Mouse (Mus musculus) spleen, postnatal 10 days (tissue): Measurements from ENCODE around the gene Fgfr2.

Experiments
- DNase-seq, 2 experiments: peaks; one replicate each; pipeline ENCODE4 v3.0.0; 2021 to 2022; ENCODE audit warnings: low spot score in 2 of 2

Fgfr2 gene

DNA sequence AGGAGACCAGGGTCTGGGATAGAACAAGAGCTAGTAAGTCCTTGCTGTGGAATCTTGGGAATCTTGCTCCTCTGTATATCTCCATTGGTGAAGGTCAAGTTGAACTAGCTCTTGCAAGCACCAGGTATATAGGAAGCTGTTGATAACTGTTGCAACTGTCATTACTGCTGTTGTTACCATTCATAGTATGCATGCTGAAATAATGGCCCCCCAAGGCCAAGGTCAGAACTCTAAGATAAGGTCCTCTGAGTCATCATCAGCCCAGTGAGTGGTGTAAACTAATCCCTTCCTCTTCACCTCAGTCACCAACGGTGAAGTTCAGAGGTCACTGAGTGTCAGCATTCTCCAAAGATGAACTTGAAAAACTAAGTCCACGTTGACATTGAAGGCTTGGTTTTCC lies 710.6 kb downstream of the Fgfr2 start:
- DNase-seq: no peak

DNA sequence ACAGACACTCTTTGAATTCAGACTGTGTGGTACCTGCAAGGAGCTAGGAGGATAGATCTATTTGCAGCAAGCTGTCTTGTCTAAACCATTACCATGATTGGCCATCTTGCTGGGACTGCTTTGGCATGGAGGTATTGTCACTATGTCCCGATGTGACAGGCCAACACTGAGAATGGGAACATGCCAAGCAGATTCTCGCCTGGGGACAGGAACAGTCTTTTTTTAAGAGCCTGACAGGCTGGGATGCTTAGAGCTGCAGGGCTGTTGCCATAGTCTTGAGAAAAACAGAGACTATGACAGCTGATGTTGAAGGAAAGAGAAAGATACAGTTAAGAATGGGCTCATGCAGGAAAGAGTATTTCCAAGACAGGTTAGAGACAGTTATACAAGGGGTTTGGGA lies 711.4 kb downstream of the Fgfr2 start:
- DNase-seq: no peak

DNA sequence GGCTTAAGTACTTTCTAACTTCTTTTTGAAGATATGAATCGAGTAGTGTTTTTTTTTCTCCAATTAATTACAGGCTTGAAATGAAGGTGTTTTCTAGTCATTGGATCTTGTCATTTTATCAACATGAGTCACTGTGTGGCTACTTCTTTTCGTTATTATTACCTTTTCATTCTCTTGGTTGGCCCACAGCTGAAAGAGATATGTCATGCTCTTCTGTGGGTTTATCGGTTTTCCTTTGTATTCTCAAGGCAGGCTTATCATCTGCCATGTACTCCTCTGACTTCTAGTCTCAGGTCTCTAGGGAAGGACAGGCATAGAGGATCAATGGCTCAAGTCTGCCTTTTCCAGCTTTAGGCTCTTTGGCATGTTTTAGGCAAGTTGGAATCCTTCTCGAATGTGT lies 712.2 kb downstream of the Fgfr2 start:
- no peak for DNase-seq

DNA sequence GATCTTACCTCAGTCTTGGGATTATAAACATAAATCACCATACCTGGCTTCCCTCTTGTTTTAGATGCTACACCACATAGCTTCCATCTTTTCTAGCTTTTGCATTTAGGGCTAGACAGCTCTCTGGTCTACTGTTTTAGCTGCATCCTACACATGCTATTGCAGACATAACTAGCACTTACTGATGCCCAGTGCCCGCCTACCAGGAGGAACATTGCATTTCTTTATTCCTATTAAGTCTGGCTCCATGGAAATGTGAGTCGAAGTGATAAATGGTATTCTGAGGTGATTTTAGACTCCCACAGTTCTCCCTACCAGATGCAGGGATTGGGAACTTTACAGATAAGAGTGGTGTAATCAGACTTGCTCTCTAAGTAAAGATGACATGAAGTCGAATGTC lies 713.3 kb downstream of the Fgfr2 start:
- no peak for DNase-seq

DNA sequence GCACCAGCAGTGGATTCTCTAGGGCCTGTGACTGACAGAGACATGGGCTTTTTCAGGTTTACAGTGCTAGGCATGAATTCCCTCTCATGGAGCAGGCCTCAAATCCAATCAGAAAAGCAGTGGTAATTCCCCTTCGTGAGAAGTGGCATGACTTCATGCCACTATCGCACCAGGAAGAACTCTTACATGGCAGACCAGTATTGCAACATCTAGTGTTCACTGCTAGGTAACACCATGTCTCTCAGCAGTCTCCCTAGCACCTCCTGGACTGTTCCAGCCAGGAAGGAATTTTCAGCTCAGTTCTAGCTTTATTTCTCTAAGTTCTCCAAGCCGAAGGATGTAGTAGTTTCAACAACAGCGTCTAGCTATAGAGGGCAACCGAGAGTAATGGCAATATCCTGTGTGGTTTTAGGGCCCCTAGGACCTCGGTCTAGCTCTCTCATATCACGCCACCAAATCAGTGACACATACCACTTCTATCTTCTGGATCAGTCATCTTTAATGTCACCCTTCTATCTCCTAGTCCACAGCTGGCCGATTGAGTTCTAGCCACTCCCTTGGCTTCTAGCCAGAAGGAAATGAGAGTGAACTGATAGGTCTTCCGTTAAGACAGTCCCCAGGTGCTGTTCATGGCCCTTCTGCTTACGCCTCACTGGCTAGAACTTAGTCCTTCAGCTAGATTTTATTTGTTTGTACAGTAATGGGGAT lies 720.6 kb downstream of the Fgfr2 start:
- DNase-seq: peak in 1 of 2 experiments; percentile 43

DNA sequence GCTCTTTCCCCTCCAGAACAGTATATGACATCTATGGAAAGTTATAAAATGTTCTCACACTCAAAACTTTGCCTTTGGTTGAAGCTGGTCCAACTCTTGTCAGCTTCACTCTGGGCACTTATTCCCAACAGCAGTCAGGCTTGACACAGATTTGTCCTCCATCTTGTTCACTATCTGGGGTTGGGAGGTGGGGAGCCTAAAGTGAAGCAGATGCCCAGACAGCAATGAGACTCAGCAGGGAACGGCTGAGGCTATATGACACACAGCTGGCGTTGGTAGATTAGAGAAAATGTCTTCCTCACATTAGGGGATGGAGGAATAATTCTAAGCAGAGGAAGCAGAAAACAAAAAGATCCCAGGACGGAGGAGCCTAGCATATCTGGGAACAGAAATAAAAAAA lies 724.7 kb downstream of the Fgfr2 start:
- no peak for DNase-seq

DNA sequence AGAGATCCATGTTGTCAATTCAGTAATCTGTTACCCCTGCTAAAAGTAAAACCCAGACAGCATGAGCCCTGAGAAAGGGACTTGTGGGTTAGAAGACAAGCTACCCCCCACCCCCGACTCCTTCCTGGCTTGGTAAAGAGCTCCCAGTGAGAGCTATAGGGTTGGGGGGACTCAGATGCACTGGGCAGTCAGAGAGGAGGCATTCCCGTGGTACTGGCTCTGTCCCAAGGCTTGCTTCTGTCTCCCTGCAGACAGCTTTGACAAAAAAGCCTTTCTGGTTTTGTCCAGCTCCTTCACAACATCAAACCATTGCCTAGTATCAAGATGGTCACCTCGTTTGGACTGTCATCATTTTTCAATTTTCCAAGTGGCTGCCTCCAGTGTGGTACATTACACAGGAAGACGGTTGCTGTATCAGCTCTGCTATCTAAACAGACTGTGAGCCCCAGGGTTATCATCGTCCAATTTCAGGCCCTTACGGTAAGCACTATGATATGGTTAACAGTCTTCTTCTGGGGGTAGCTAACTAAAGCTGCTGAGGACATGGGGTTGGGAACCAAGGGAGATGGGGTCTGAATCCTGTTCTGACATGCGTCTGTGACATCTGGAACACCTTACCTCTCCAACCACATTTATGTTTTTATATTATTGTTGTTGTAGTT lies 726.4 kb downstream of the Fgfr2 start:
- DNase-seq: no peak

DNA sequence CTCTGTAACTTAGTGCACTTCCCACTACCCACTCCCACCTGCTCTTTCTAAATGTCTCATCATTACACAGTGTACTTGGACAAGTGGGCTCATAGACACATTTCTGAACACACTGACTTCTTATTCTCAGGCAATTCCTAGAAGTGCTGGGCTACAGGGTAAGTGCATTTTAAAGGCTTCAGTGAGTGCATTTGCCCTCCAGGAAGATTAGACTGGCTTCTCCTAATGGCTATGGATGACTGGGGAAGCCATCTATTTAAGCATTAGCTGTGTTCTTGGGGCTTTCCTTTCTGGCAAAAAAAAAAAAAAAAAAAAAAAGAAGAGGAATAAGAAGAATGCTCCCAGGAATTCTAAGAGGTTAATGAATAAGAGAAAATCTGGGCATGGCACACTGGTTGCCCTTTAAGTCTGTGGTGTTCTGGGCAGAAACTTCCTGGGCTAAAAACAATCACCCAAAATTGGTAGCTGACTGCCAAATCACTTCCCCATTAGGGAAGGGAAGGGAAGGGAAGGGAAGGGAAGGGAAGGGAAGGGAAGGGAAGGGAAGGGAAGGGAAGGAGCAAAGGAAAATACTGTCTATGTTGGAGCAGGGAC lies 729.5 kb downstream of the Fgfr2 start:
- DNase-seq: no peak

DNA sequence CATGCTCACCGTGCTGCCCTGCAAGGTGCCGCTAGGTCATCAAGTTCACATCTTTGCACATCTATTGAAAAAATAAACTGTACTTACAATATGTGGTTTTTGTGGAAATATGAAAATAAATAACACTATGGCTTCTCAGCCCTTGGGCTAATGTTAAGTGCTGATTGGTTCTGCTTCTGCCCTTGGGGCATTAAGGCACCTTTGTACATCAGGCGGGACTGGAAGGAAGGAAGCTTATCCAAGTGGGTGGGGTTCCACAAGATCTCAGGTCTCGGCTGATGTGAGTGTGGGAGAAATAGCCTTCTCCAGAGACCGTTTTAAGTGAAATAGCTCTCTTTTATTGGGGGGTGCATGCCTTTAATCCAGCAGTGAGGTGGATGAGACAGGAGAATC lies 730.1 kb downstream of the Fgfr2 start:
- no peak for DNase-seq

DNA sequence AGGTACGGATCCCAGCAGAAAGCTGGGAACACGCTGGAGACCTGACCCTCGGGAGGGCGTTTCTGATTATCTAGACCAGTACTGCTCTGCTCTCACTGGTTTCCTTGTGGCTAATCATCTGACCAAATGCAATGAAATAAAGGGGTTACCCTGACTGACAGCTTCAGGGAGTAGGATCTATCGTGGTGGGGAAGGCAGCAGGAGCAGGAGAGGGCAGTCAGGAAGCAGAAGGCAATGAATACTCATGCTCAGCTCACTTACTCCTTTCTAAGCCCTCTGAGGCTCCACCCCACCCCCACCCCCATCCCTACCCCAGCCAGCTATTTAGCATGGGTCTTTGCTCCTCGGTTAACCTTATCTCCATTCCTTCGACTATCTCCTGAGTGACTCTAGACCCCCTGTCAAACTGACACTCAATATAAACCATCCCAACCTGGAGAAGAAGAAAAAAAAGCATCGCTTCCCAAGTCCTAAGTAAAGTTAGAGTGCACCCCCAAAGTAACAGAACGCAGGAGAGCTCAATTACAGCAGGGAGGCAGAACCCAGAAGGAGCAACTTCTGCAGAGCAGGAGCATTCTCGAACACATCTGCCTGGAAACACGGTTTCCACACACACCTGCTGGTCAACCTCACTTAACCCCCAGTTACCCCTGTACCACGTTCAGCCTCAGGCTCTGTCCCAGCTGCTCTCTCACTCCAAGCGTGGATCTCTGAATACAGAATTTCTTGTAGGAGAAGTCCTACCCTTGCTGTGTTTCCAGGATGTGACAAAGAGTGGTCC lies 730.7 kb downstream of the Fgfr2 start:
- no peak for DNase-seq

DNA sequence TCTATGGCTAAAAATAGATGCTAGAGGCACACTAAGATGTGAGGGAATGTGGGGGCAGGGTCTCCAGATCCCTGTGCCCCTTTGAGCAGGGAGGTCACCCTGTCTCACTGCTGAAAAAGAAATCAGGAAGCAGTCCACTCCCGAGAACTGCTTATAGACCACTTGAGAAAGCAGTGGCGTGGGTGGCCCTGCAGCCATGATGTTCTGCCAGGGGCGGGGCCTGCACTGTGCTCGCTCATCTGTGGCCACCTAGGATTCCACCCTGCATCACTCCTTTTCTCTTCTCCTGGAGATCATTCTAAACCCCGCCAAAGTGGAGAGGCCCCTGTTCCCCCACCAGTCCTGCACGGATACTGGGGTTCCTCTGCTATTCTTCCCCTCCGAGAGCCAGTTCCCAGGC lies 733.7 kb downstream of the Fgfr2 start:
- no peak for DNase-seq

DNA sequence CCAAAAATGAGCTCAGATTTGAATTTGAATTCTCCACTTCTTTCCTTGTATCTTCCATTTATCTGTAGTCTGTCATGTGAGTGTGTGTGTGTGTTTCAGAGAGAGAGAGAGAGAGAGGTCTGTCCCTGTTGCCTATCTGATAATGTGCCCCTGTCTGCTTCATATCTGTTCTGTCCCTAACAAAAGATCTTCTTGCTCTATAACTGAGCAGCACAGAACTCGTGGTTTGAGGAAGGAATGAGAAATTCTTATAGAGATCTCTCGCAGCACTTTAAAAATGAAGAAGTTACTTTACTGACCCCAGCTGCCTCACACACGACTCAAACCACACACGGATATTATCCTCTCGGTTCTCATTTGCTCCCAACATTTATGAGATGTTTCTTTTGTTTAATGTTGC lies 735.6 kb downstream of the Fgfr2 start:
- DNase-seq: no peak

DNA sequence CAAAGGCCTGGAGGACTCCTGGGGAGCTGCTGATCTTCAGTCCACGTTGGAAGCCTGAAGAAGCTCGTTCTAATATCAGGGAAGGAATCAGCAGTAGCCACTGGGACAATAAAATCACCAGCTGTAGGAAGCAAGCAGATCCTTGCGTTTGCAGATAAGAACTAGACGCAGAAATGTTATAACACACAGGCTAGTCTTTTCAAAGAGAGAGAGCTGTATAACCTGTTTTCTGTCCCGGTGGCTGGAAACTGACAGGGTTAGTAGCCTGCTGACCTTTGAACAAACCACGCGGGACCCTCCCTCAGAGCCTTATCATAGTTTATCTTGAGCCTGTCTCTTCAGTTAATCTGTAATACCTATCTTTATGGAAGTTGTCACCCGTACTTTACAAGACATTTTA lies 736.8 kb downstream of the Fgfr2 start:
- DNase-seq: no peak

DNA sequence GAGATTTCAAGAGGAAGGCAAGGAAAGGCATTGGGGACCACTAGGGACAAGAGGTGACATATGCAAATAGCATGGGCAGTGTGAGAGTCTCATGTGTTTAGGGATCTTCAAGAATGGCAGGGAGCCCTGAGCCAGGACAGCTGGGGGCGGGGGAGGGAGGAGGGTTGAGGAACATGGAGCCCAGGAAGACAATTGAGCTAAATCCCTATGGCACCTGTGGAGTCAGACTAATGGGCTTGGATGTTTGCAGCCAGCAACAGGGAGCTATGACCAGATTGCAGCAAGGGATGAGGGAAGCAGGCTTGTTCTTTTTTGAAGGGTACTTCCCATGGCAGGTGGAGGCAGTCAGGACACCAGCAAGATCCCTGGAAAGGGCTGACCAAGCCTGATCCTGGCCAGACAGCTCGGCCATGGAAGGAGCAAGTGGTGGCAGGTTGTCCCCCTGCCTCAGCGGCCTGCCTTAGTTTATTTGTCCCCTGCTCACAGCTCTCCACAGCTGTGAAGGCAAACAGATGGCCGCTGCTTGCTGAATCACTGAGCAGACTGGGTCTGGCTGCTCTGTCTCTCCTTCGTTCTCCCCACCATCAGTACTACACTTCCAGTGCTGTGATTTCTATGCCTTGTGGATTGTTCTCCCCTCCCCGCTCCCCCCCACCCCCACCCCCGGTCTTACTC lies 737.6 kb downstream of the Fgfr2 start:
- DNase-seq: no peak

DNA sequence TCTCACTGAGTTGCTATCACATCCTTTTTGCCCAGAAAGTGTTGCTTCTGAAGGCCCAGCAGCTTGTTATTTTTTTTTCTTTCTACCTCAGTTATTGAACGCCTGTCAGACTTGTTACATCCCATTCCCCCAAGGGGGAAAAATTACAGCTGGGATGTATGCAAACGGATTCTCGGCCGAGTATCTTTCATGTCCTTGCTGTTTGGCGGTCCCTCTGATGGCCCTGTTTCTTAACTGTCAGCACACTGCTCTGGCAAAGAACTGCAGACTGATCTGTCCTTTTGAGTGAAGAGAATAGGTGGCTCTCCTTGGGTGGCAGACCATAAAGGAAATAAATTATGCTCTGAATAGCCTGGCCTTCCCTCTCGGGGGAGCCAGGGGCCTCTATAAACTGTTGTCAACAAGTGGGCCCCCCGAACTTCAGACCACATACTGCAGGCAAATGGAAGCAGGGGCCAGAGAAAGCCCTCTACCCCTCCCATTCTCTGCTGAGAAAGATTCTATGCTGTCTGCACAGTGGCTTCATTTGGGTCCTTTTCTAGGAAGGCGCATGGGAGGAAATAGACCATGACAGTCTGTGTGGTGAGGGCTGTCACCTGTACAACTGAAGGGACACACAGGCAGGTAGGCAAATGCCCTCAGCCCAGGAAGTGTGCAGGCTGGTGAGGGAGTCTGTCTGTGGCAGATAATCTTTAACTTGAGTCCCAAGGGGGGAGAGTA lies 738.3 kb downstream of the Fgfr2 start:
- no peak for DNase-seq

DNA sequence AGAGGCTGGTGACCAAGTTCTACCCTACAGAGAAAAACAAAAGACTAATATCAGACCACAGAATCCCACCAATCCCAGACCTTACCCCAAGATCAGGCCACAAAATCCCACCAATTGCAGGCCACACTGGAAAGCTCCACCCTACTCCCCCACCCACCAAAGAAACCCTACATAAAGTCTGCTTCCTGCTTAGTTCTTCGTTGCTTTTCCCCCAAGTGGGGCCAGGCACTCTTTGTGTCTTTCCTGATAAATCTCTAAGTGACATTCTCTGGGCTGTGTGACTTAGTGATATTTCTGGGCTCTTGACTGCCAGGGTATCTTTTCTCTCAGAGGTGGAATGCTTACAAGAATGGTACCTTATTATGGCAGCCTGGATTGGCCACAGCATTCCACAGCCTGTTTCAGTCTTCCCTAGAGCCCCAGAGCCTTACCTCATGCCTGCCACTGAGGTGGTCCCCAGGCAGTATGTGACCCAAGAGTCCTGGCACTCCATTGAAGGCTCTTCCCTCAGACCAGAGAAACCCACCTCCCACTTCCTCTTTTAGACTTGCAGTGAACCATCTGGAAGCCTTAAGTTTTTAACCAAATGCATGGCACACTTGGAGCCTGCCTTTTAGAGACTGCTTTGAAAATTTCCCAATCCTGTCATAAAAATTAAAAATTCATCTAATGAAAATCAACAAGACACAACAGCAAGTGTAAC lies 742.4 kb downstream of the Fgfr2 start:
- no peak for DNase-seq

DNA sequence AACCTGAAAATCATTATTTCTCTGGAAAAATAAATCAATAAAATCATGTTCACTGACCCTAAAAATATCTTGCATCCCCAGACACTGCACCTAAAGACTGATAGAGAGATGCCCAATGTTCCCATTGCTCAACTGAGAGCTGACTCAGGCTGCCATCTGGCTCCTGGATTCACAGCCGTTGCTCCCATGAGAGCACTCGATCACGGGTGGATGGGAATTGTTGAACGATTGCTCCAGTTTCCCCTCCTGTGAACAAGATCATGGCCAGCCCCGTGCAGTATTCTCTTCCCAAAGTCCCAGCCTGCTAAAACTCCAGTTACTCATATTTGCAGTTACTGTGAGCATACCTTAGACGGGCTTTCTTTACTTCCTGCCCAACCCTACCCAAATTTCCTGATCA lies 745.2 kb downstream of the Fgfr2 start:
- no peak for DNase-seq

DNA sequence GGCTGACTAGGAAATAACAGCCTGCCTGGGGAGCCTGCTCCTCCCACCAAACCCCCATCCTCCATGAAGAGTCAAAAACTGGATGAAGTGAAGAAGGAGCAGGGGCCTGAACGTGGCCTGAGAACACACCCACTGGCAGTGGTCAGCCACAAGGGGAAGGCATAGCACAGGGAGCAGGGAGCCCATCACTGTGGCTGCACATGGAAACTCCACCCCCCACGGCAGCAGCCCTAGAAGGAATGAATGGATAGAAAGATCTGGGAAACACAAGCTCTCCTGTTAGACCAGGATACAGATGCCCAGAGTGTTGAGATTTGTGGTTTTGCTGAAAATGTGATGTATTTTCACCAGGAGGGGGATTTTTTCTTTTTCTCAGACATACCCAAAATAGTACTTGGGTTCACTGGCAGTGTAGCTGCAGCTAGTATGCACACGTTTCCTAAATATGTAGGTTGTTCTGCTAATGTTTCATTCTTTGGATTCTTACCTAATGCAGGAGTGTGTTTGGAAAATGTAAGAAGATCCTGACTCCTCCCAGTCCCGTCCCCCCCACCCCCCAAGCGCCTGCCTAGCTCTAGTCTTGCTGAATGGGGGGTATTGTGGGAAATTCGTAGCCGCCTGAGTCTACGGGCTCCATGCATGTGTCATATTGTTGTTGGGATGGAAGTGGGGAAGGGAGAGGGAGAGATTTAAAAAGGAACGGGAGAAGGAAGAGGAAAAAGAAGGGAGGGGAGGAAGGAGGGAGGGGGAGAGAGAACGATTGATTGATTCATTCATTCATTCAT lies 749.4 kb downstream of the Fgfr2 start:
- no peak for DNase-seq

DNA sequence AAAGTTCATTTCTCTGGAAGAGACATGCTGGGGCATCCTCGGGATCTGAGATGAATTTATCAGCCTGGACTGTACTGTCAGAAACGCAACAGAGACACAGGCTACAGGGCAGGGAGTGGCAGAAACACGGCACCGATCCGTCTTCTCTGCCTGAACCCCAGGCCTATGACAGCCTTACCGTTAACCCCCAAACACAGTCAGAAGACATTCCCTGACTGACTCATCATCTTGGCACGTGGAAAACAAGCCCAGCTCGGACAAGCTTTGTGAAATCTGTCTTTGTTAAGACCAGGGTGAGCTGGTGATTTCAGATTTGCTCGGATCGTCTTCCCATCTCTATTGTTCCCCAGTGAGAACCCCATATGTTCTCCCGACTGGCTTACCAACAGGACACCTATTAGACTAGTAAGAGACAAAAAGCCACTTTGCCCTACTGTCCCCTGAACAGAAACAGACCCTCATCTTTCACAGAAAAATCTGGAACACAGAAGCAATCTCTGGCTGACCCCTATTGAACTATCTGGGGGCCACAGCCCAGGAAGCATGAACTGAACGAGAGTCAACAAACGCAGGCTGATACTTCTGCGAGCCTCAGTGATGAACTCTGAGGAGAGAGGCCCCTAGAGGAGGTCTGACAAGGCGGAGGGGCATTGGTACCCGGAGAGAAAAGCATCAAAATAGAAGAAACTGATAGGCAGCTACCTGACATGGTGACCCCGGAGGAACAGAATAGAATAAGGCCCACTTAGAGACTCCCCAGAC lies 750.2 kb downstream of the Fgfr2 start:
- no peak for DNase-seq
